15 mouse cellular contexts compared by ENCODE assay signal in the genomic region with DNA sequence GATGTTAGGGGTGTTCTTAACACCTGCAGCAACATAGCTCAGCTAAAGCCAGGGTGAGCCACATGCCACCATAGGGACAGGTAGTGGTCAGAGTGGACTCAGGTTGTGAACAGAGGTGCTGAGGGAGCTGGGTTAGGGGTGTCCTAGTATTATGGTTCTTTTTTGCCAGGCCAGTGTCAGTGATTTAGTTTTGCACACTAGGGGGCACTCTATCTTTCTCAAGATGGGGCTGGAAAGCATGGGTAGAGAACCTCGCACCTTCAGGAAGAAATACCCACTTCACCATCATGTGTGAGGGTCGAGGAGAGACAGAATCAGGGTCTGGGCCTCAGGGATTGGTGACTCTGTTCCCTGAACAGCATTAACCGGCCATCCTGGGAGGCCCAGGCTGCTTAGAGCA. TPM values are rescaled to one million over a fixed set of nuclear protein-coding genes. Genes with fewer than 3 reads are reported as not detected.
DNase-seq lines count a peak whose midpoint lies in the region; TF ChIP-seq lines count a peak whose summit lies in the region.
"Had no signal": no experiment of that assay in that cellular context is flagged by ENCODE, and none has a peak within 500 bp of the region (broad histone marks: within the 10 kb centered on the region; RNA-seq: fewer than 3 reads in every experiment).

No protein-coding gene starts in this region.

- peak; percentile 11 to 33 for DNase-seq in cerebellum, postnatal 10 days
- DNase-seq in cerebellum, adult 9-11 months: no peak
- no peak for DNase-seq in layer of hippocampus, adult 2 months (ENCODE audit: low spot score in 2 of 2)
- DNase-seq in layer of hippocampus, adult 8-10 months (ENCODE audit: low spot score in 2 of 2): no peak
- DNase-seq in 3T3-L1 (ENCODE audit: low read depth, low spot score) (peak; percentile 13), R1 (ENCODE audit: low read depth, low spot score) (peak; percentile 47)
- no peak for DNase-seq in adrenal gland, postnatal 36 days
- no peak for DNase-seq in ovary, postnatal 10 days (ENCODE audit: low spot score)
- DNase-seq: cerebellum, postnatal 25 days; heart, adult 11 months; heart, postnatal 4 days; spleen, adult 18-20 months had no signal

- H3K4me3 ChIP-seq in layer of hippocampus, adult 2 months: no peak overlapping the region
- H3K4me3 ChIP-seq: embryonic facial prominence, embryonic 15.5 days; limb, embryonic 15.5 days; myocyte had no signal

- no peak overlapping the region for H3K27ac ChIP-seq in layer of hippocampus, adult 2 months
- H3K27ac ChIP-seq: embryonic facial prominence, embryonic 15.5 days; limb, embryonic 15.5 days had no signal

- peak; percentile 72 for TF ChIP-seq CTCF in layer of hippocampus, adult 2 months (conservative IDR thresholded peaks at IDR 0.05)

RNA-seq across cellular contexts. Expression of a gene that starts 3.2 kb away (rescaled TPM):
- total RNA-seq in layer of hippocampus, adult 2 months (2021): 1 to 10 TPM; 5.7 to 6.5 TPM
- total RNA-seq in layer of hippocampus, adult 8-10 months (2022): 1 to 10 TPM; 5.5 to 9.7 (median 7.4) TPM
- total RNA-seq in adrenal gland, postnatal 36 days (2021): 10 to 100 TPM; 17.0 to 21.4 TPM

RNA-seq across cellular contexts. Expression of a gene that starts 13.8 kb away (rescaled TPM):
- total RNA-seq in layer of hippocampus, adult 2 months (2021): under 1 TPM; 0.74 to 0.81 TPM
- total RNA-seq in layer of hippocampus, adult 8-10 months (2022): under 1 TPM; 0.72 to 1.00 (median 0.87) TPM
- total RNA-seq in adrenal gland, postnatal 36 days (2021): under 1 TPM; 0.20 to 0.26 TPM

RNA-seq across cellular contexts. Expression of a gene that starts 23.8 kb away (rescaled TPM):
- 10 to 100 TPM; 18.6 to 22.3 TPM for total RNA-seq in layer of hippocampus, adult 2 months (2021)
- total RNA-seq in layer of hippocampus, adult 8-10 months (2022): 10 to 100 TPM; 15.3 to 27.8 (median 23.7) TPM
- total RNA-seq in adrenal gland, postnatal 36 days (2021): 10 to 100 TPM; 15.3 to 27.0 TPM

RNA-seq across cellular contexts. Expression of a gene that starts 24.2 kb away (rescaled TPM):
- total RNA-seq in layer of hippocampus, adult 2 months (2021): under 1 TPM; 0.42 to 0.54 TPM
- under 1 TPM; 0.22 to 0.86 (median 0.49) TPM for total RNA-seq in layer of hippocampus, adult 8-10 months (2022)
- 1 to 10 TPM; 1.1 to 1.6 TPM for total RNA-seq in adrenal gland, postnatal 36 days (2021)

RNA-seq across cellular contexts. Expression of a gene that starts 43.8 kb away (rescaled TPM):
- total RNA-seq in layer of hippocampus, adult 2 months (2021): 10 to 100 TPM; 36.9 to 41.5 TPM
- total RNA-seq in layer of hippocampus, adult 8-10 months (2022): 10 to 100 TPM; 31.0 to 40.1 (median 35.9) TPM
- 10 to 100 TPM; 22.7 to 24.2 TPM for total RNA-seq in adrenal gland, postnatal 36 days (2021)

Comparison
In these comparisons a context has a peak if more than half of its experiments do, and no peak if none do; other contexts are left out.
1. DNase-seq: peak in cerebellum, postnatal 10 days (2 of 2), 3T3-L1 (single experiment) and R1 (single experiment); none in cerebellum, adult 9-11 months (single experiment), layer of hippocampus, adult 2 months (0 of 2), layer of hippocampus, adult 8-10 months (0 of 2), adrenal gland, postnatal 36 days (0 of 2) and ovary, postnatal 10 days (single experiment).